Mouse (Mus musculus): Measurements from ENCODE around the gene Tbx3. TPM values are rescaled to one million over a fixed set of nuclear protein-coding genes. Genes with fewer than 3 reads are reported as not detected.

Tbx3 gene
- polyA plus RNA-seq, 1 experiment: not detected

DNA sequence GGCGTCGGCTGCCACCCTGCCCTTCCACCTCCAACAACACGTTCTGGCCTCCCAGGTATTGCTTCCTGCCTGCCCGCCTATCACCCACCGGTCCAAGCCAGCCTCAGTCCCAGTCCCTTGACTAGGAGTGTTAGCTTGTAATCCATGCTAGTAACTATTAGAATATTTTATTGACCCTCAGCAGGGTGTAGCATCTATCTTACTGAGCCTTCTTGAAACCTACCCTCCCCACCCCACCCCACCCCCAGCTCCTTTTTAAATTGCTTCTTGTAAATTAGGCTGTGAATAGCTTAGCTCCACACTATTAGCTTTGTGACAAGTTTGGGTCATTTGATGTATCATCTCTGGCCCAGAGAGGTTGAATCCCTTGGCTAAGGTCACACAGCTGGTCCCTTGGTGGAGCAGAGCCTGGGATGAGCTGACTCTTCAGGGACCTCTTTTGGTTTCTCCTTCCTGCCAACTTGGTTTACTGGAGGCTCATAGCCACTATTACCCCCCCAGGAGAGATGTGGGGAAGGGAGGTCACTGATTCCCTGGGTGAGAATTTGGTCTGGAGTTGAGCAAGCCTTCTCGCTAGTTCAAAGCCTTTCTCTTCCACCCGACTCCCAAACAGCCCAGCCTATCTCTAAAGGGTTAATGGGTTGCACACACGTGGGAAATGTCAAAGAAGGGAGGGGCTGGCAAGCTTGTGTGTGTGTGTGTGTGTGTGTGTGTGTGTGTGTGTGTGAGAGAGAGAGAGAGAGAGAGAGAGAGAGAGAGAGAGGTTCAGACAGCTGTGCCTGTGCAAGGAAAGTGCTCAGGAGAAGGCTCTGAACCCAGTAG lies 10.8 kb downstream of the Tbx3 start:
- Histone ChIP-seq H3K9me3 (ENCODE audit: control insufficient read depth, low read length) (no peaks in the 10 kb centered on the region), H3K36me3 (ENCODE audit: control insufficient read depth) (no peaks in the 10 kb centered on the region; the same call in 1 of the 2 replicates), H3K4me3 (replicated peaks) (no peak overlapping the region), H3K4me1 (ENCODE audit: control insufficient read depth) (no peaks in the 10 kb centered on the region), H3K27me3 (ENCODE audit: control insufficient read depth) (peaks cover 65% of the 10 kb centered on the region)
- TF ChIP-seq GATA1 (IDR thresholded peaks at IDR 0.05; ENCODE audit: low read length): no peak
- no peak for TF ChIP-seq TAL1 (IDR thresholded peaks at IDR 0.05; ENCODE audit: low read length)

DNA sequence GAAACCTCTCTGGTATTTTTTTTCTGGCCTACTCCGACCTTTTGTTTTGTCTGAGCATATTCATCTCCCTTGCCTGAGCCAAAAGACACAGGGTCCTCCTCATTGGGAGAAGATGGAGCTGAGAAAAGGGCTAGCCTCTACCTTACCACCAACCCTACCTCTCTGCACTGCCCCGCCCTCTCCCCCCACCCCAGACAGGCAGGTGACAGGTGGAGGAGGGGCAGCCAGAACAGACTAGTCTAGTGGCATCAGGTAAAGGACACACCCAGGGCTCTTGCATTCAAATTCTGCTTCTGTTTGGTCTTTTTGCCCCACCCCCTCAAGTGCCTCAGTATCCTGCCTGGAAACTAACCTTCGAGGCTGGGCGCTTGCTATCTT lies 11.4 kb downstream of the Tbx3 start:
- Histone ChIP-seq H3K4me1 (ENCODE audit: control insufficient read depth) (no peaks in the 10 kb centered on the region), H3K9me3 (ENCODE audit: control insufficient read depth, low read length) (no peaks in the 10 kb centered on the region), H3K36me3 (ENCODE audit: control insufficient read depth) (no peaks in the 10 kb centered on the region; the same call in 1 of the 2 replicates), H3K27me3 (ENCODE audit: control insufficient read depth) (peaks cover 69% of the 10 kb centered on the region), H3K4me3 (replicated peaks) (no peak overlapping the region)
- no peak for TF ChIP-seq GATA1 (IDR thresholded peaks at IDR 0.05; ENCODE audit: low read length)
- no peak for TF ChIP-seq TAL1 (IDR thresholded peaks at IDR 0.05; ENCODE audit: low read length)

DNA sequence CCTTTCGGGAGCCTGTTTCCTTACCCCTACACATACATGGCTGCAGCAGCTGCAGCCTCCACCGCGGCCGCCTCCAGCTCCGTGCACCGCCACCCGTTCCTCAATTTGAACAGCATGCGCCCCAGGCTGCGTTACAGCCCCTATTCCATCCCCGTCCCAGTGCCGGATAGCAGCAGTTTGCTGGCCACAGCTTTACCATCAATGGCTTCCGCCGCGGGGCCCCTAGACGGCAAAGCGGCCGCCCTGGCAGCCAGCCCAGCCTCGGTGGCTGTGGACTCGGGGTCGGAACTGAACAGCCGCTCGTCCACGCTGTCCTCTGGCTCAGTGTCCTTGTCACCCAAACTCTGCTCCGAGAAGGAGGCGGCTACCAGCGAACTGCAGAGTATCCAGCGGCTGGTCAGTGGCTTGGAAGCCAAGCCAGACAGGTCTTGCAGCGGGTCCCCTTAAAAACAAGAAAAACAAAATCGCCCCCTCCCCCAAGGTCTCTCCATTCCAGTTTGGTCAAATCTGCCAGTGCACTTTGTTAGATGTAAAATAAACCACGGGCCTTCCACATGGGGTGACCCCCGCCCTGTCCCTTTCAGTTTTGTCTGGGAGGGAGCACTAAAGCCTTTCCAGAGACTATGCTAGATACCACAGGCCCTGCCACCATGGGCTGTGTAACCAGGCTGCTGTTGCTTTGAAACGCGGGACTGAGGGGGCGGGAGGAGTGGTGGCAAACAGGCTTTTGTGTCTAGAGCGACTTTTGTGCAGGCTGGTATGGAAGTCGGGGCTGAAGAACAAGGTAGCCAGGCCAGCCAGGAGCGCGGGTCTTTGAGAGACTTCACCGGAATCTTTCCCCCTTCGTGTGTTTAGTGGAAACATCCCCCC lies 12.4 kb downstream of the Tbx3 start:
- no peaks in the 10 kb centered on the region; the same call in 1 of the 2 replicates for H3K36me3 ChIP-seq (ENCODE audit: control insufficient read depth)
- H3K27me3 ChIP-seq (ENCODE audit: control insufficient read depth): peaks cover 80% of the 10 kb centered on the region
- no peak overlapping the region for H3K4me3 ChIP-seq (replicated peaks)
- TF ChIP-seq GATA1 (IDR thresholded peaks at IDR 0.05; ENCODE audit: low read length): no peak
- no peak for TF ChIP-seq TAL1 (IDR thresholded peaks at IDR 0.05; ENCODE audit: low read length)
- no peaks in the 10 kb centered on the region for H3K9me3 ChIP-seq (ENCODE audit: control insufficient read depth, low read length)
- H3K4me1 ChIP-seq (ENCODE audit: control insufficient read depth): no peaks in the 10 kb centered on the region

GRCm38 (mm10) chr5:119683861-119684260 lies 13.4 kb downstream of the Tbx3 start:
- H3K9me3 ChIP-seq (ENCODE audit: control insufficient read depth, low read length): no peaks in the 10 kb centered on the region
- H3K36me3 ChIP-seq (ENCODE audit: control insufficient read depth): no peaks in the 10 kb centered on the region; the same call in 1 of the 2 replicates
- H3K4me1 ChIP-seq (ENCODE audit: control insufficient read depth): no peaks in the 10 kb centered on the region
- H3K27me3 ChIP-seq (ENCODE audit: control insufficient read depth): peaks cover 86% of the 10 kb centered on the region
- no peak for TF ChIP-seq GATA1 (IDR thresholded peaks at IDR 0.05; ENCODE audit: low read length)
- no peak for TF ChIP-seq TAL1 (IDR thresholded peaks at IDR 0.05; ENCODE audit: low read length)
- no peak overlapping the region for H3K4me3 ChIP-seq (replicated peaks)

GRCm38 (mm10) chr5:119684701-119685391 lies 14.4 kb downstream of the Tbx3 start:
- Histone ChIP-seq H3K27me3 (ENCODE audit: control insufficient read depth) (peaks cover 92% of the 10 kb centered on the region), H3K36me3 (ENCODE audit: control insufficient read depth) (no peaks in the 10 kb centered on the region; the same call in 1 of the 2 replicates), H3K9me3 (ENCODE audit: control insufficient read depth, low read length) (no peaks in the 10 kb centered on the region), H3K4me1 (ENCODE audit: control insufficient read depth) (no peaks in the 10 kb centered on the region), H3K4me3 (replicated peaks) (no peak overlapping the region)
- TF ChIP-seq GATA1 (IDR thresholded peaks at IDR 0.05; ENCODE audit: low read length) (no peak), TAL1 (IDR thresholded peaks at IDR 0.05; ENCODE audit: low read length) (no peak)

GRCm38 (mm10) chr5:119685446-119686198 lies 15.2 kb downstream of the Tbx3 start:
- no peaks in the 10 kb centered on the region for H3K9me3 ChIP-seq (ENCODE audit: control insufficient read depth, low read length)
- no peak overlapping the region for H3K4me3 ChIP-seq (replicated peaks)

GRCm38 (mm10) chr5:119686199-119686964 lies 15.9 kb downstream of the Tbx3 start:
- no peaks in the 10 kb centered on the region for H3K4me1 ChIP-seq (ENCODE audit: control insufficient read depth)
- H3K4me3 ChIP-seq (replicated peaks): no peak overlapping the region
- peaks cover 77% of the 10 kb centered on the region for H3K27me3 ChIP-seq (ENCODE audit: control insufficient read depth)
- no peaks in the 10 kb centered on the region for H3K9me3 ChIP-seq (ENCODE audit: control insufficient read depth, low read length)
- TF ChIP-seq TAL1 (IDR thresholded peaks at IDR 0.05; ENCODE audit: low read length): no peak
- TF ChIP-seq GATA1 (IDR thresholded peaks at IDR 0.05; ENCODE audit: low read length): no peak
- H3K36me3 ChIP-seq (ENCODE audit: control insufficient read depth): no peaks in the 10 kb centered on the region

More at GRCm38 (mm10) chr5:119685446-119686198, 15.2 kb downstream of the Tbx3 start:
- no peak for TF ChIP-seq GATA1 (IDR thresholded peaks at IDR 0.05; ENCODE audit: low read length)
- no peak for TF ChIP-seq TAL1 (IDR thresholded peaks at IDR 0.05; ENCODE audit: low read length)
- Histone ChIP-seq H3K27me3 (ENCODE audit: control insufficient read depth) (peaks cover 85% of the 10 kb centered on the region), H3K4me1 (ENCODE audit: control insufficient read depth) (no peaks in the 10 kb centered on the region), H3K36me3 (ENCODE audit: control insufficient read depth) (no peaks in the 10 kb centered on the region; the same call in 1 of the 2 replicates)
